Mouse (Mus musculus) forebrain, embryonic 11.5 days (tissue): Measurements from ENCODE around the gene Olfr983. TPM values are rescaled to one million over a fixed set of nuclear protein-coding genes. Genes with fewer than 3 reads are reported as not detected.

Experiments used
- ATAC-seq: fragments of 200-750 bp; cut with Nextera tagmentation; replicated peaks from 2 replicates; pipeline ENCODE4 v1.8.0; 2017; ENCODE audit warnings: moderate TSS enrichment; ENCODE audit not compliant: low FRiP score
- DNase-seq: peaks from one replicate; pipeline ENCODE4 v3.0.0-alpha.2; 2017; ENCODE audit warnings: low spot score
- H3K27ac ChIP-seq: fragments of 300-500 bp; sonication (generic); 2 replicates; pipeline ENCODE4 v1.5.1; 2014; ENCODE audit warnings: low read depth, low read length
- H3K27me3 ChIP-seq: fragments of 300-500 bp; sonication (generic); 2 replicates; pipeline ENCODE4 v1.6.1; 2014; ENCODE audit warnings: mild to moderate bottlenecking, low read length, mixed read lengths; ENCODE audit not compliant: control insufficient read depth, insufficient read depth
- H3K36me3 ChIP-seq: fragments of 300-500 bp; sonication (generic); 2 replicates; pipeline ENCODE4 v1.6.1; 2014; ENCODE audit warnings: mild to moderate bottlenecking, low read length, moderate library complexity, mixed read lengths; ENCODE audit not compliant: control insufficient read depth, insufficient read depth
- H3K4me1 ChIP-seq: fragments of 300-500 bp; sonication (generic); replicated peaks from 2 replicates; pipeline ENCODE4 v1.6.1; 2014; ENCODE audit warnings: low read length, mixed read lengths; ENCODE audit not compliant: control insufficient read depth, insufficient read depth
- H3K4me2 ChIP-seq: fragments of 300-500 bp; sonication (generic); 2 replicates; pipeline ENCODE4 v1.6.1; 2014; ENCODE audit warnings: low read depth, mild to moderate bottlenecking, low read length, moderate library complexity, mixed read lengths; ENCODE audit not compliant: severe bottlenecking
- H3K4me3 ChIP-seq: fragments of 300-500 bp; sonication (generic); 2 replicates; pipeline ENCODE4 v1.5.1; 2014; ENCODE audit warnings: low read depth, low read length
- H3K9ac ChIP-seq: fragments of 300-500 bp; sonication (generic); 2 replicates; pipeline ENCODE4 v1.6.1; 2014; ENCODE audit warnings: low read length
- H3K9me3 ChIP-seq: fragments of 300-500 bp; sonication (generic); 2 replicates; pipeline ENCODE4 v1.6.1; 2016; ENCODE audit warnings: low read length, mixed read lengths; ENCODE audit not compliant: control insufficient read depth
- WGBS: fragments of 180-500 bp; shearing (Covaris S2); extraction: QIAGEN DNeasy Blood & Tissue Kit; methylation state at CpG from one replicate; pipeline ENCODE4 v1.1.7; 2014; 5-methylcytosine and 5-hydroxymethylcytosine counted together
- polyA plus RNA-seq: library from polyadenylated mRNA; unstranded; fragments of >200 nt; fragmentation: Nextera tagmentation; extraction: Ambion mirVana; gene quantifications from 2 replicates; pipeline ENCODE4 v1.2.1, GENCODE M21; 2014

Gene Olfr983
- polyA plus RNA-seq = not detected in 2 replicates

DNA sequence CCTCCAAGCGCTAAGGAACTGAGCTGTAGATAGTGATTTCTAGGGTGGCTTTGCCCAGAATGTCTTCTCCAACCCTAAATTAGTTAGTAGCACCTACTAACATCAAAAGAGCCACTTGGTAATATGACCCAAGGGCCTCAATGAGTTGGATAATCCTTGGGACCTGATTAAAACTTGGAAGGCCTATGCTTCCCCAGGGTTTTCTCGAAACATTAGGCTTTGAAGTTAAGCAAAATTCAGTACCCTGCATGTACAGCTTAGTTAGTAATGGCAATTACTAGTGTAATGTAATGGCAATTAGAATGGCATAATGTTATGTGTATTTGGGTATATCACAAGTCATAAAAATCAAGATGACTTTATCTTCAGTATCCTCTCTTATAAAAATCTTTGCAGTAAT is at the start of gene Olfr983:
Gene Olfr983, minus strand, starts transcription at position 101 of the 400 bp plus-strand sequence.
- no peaks in the 10 kb centered on the region for H3K9me3 ChIP-seq
- H3K4me2 ChIP-seq = no peak within 1 kb of the TSS
- no peaks in the 10 kb centered on the region for H3K4me1 ChIP-seq
- no peak within 1 kb of the TSS for H3K9ac ChIP-seq
- ATAC-seq (no peak), DNase-seq (no peak)
- whole genome bisulfite sequencing = 89% methylated on average over 2 of the region's 2 CpGs
- H3K36me3 ChIP-seq = no peaks in the 10 kb centered on the region
- no peak within 1 kb of the TSS for H3K27ac ChIP-seq
- H3K27me3 ChIP-seq = no peaks in the 10 kb centered on the region
- H3K4me3 ChIP-seq = no peak within 1 kb of the TSS

DNA sequence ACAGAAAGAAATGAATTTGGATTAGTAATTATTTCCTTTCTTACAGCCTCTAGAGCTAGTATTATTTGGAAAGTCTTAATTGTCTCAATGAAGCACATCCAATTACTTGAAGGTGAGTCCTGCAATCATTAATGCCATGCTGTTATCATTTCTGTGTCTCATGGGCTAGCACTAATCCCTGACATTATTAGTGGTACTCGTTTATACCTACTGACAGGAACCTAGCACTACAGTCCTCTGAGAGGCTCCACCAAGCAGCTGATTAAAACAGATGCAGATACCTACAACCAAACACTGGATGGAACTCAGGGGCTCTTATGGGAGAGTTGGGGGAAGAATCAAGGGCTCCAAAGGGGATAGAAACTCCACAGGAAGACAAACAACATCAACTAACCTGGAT is 48.1 kb upstream of the Olfr983 start:
- H3K27me3 ChIP-seq = no peaks in the 10 kb centered on the region
- no peak overlapping the region for H3K4me2 ChIP-seq
- 48% methylated on average over 1 of the region's 1 CpGs for WGBS

DNA sequence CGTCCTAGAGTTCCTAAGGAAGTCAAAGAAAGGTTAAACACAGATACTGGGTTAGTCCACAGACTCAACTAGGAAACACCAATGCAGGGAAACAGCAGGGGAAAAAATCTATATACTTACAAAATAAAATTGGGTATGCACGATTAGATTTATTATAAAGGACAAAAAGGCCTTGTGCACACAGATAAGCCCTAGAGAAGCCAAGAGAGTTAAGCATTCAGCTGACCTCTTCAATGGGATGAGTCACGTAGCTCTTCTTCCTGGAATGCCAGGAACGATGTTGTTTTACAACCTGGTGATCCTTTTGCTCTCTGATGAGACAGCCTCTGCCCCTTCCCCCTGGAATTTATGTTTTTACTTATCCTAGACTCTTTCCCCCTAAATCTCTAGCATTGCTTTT is 46.1 kb upstream of the Olfr983 start:
- no peak overlapping the region for H3K9ac ChIP-seq
- H3K4me1 ChIP-seq = no peaks in the 10 kb centered on the region
- no peaks in the 10 kb centered on the region for H3K36me3 ChIP-seq
- no peak overlapping the region for H3K4me3 ChIP-seq
- ATAC-seq (no peak), DNase-seq (no peak)
- no peak overlapping the region for H3K27ac ChIP-seq
- no peak overlapping the region for H3K4me2 ChIP-seq
- H3K9me3 ChIP-seq = no peaks in the 10 kb centered on the region
- no peaks in the 10 kb centered on the region for H3K27me3 ChIP-seq
- WGBS = 72% methylated on average over 4 of the region's 4 CpGs

More for the DNA sequence above, 48.1 kb upstream of the Olfr983 start:
- ATAC-seq (no peak), DNase-seq (no peak)
- no peak overlapping the region for H3K9ac ChIP-seq
- no peak overlapping the region for H3K4me3 ChIP-seq
- H3K36me3 ChIP-seq = no peaks in the 10 kb centered on the region
- no peaks in the 10 kb centered on the region for H3K4me1 ChIP-seq
- no peak overlapping the region for H3K27ac ChIP-seq
- H3K9me3 ChIP-seq = no peaks in the 10 kb centered on the region

DNA sequence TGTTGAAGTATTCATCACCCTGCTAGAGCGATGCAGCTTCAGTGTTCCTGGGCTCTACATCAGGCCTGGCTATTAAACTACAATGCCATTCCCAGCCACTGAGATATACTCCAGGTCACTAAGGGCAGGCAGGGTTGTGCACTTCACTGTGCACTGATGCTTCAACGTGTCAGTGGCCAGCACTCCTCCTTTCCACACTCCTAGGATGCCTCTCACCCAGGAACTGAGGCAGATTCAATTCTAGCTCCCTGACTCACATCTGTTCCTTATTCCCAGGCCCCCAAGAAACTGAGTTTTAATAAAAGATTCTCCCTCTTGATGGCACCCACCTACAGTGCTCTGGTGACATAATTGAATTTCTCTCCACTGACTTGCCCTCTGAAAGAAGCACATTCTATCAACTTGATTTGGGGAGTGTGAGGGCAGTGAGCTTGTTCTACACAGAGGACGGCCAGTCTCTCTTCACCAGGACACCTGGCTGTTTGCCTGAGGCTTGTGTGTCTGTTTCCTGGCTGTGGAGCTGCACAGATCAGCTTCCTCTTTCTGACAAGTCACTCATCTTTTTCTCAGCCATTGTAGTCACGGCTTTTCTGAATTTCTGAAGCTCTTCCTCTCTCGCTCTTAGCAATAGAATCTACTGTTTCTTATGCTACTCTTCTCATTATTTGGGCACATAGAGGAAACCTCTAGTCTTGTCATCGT is 43.7 kb upstream of the Olfr983 start:
- no peaks in the 10 kb centered on the region for H3K27me3 ChIP-seq
- no peak overlapping the region for H3K4me2 ChIP-seq
- no peak for DNase-seq
- H3K4me1 ChIP-seq = no peaks in the 10 kb centered on the region
- H3K9ac ChIP-seq = no peak overlapping the region
- H3K4me3 ChIP-seq = no peak overlapping the region
- 81% methylated on average over 6 of the region's 6 CpGs for WGBS
- no peaks in the 10 kb centered on the region for H3K36me3 ChIP-seq
- ATAC-seq = no peak
- no peak overlapping the region for H3K27ac ChIP-seq
- H3K9me3 ChIP-seq = no peaks in the 10 kb centered on the region

DNA sequence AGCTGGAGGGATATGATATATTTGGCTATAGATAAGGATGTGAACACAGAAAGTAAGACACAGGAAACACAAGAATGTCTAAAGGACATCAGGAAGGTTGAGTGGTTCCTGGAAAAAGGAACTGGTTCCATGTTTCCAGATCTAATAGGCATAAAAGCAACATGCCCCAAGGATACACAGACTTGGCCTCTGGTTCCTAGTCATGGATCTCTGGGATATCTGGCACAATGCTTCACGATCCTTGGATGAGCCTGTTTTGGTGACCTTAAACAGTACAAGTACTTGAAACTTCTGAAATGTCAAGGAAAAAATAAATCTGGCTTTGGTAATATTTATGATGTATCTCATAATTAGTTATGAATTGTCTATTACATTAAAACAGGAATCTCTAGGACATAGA is 37.2 kb upstream of the Olfr983 start:
- no peak for DNase-seq
- no peaks in the 10 kb centered on the region for H3K4me1 ChIP-seq
- H3K36me3 ChIP-seq = no peaks in the 10 kb centered on the region
- no peak overlapping the region for H3K4me2 ChIP-seq
- no peaks in the 10 kb centered on the region for H3K9me3 ChIP-seq
- WGBS = 95% methylated on average over 1 of the region's 1 CpGs
- H3K4me3 ChIP-seq = no peak overlapping the region
- ATAC-seq = no peak
- H3K27me3 ChIP-seq = no peaks in the 10 kb centered on the region
- no peak overlapping the region for H3K27ac ChIP-seq
- no peak overlapping the region for H3K9ac ChIP-seq

DNA sequence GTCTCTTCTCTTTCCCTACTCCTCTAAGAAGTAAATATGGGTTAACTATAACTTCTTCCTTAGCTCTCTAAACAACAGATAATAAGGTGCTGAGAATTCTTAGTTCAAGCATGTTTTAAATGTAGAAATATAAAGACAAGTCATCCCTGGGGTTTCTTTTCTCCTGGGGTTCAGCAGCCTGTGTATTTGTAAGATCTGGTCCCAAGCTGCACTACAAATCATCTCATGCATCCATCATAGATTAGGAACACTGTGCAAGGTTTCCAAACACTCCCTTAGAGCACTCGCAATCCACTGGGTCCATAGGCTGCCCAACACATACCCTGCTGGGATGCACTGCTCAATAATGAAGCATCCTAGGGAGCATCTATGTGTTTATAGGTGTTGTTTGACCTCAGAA is 36.7 kb upstream of the Olfr983 start, which contains the start of gene Olfr985:
Gene Olfr985, minus strand, starts transcription at position 101 of the 400 bp plus-strand sequence.
- Histone ChIP-seq H3K9ac (no peak within 1 kb of the TSS), H3K27me3 (no peaks in the 10 kb centered on the region), H3K4me3 (no peak within 1 kb of the TSS), H3K27ac (no peak within 1 kb of the TSS), H3K4me2 (no peak within 1 kb of the TSS), H3K4me1 (no peaks in the 10 kb centered on the region), H3K36me3 (no peaks in the 10 kb centered on the region), H3K9me3 (no peaks in the 10 kb centered on the region)
- DNase-seq (no peak), ATAC-seq (no peak)
- 88% methylated on average over 1 of the region's 1 CpGs for WGBS

DNA sequence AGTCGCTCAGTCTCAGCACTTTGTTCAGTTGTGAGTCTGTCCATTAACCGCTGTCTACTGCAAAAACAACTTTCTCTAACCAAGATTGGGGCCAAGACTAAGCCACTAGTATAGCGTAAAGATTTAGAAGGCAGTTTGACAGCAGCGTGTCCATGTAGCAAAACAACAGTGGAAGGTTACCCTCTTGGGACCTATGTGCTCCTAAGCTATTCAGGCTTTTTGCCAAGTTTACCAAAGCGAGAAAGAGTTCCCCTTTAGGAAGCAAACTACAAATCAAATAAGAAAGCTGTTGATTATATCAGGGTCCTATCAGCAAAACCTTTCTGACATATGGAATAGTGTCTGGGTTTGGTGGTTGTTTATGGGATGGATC is 23.9 kb upstream of the Olfr983 start:
- no peak overlapping the region for H3K27ac ChIP-seq
- no peak overlapping the region for H3K4me2 ChIP-seq
- no peak for ATAC-seq
- no peaks in the 10 kb centered on the region for H3K9me3 ChIP-seq
- no peaks in the 10 kb centered on the region for H3K4me1 ChIP-seq
- no peak overlapping the region for H3K4me3 ChIP-seq
- no peaks in the 10 kb centered on the region for H3K36me3 ChIP-seq
- H3K27me3 ChIP-seq = no peaks in the 10 kb centered on the region
- no peak for DNase-seq
- H3K9ac ChIP-seq = no peak overlapping the region
- 87% methylated on average over 5 of the region's 5 CpGs for WGBS

DNA sequence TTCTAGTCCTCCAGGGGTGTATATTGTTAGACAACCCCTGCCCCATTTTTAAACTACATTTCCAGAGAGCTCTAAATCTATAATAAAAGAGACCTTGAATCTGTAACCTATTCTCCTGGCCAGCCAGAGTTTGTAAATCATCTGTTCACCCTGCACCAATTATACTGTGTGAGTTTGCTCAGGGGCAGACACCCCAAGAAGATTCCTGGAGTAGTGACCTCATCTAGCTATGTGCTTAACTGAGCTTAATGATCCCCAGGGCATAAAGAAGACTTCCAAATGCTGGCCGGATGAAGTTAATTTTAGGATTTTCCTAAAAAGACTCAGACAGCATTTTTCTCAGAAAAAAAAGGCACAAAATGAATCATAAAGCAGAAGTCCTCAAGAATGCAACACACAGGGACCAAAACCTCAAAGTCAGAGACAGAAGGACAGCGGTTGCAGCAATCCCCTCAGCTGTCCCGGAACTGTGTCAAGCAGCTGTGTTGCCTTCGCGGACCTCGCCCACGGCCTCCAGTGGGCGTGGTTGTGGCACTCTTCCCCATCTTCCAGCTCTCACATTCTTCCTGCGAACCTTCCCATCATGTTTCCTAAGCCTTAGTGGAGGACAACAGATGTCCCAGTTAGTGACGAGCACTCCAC is 23.4 kb upstream of the Olfr983 start:
- no peak overlapping the region for H3K27ac ChIP-seq
- H3K27me3 ChIP-seq = no peaks in the 10 kb centered on the region
- WGBS = 84% methylated on average over 10 of the region's 10 CpGs
- no peaks in the 10 kb centered on the region for H3K36me3 ChIP-seq
- no peak overlapping the region for H3K4me3 ChIP-seq
- H3K4me2 ChIP-seq = no peak overlapping the region
- no peak overlapping the region for H3K9ac ChIP-seq
- H3K4me1 ChIP-seq = no peaks in the 10 kb centered on the region
- ATAC-seq (no peak), DNase-seq (no peak)
- H3K9me3 ChIP-seq = no peaks in the 10 kb centered on the region

DNA sequence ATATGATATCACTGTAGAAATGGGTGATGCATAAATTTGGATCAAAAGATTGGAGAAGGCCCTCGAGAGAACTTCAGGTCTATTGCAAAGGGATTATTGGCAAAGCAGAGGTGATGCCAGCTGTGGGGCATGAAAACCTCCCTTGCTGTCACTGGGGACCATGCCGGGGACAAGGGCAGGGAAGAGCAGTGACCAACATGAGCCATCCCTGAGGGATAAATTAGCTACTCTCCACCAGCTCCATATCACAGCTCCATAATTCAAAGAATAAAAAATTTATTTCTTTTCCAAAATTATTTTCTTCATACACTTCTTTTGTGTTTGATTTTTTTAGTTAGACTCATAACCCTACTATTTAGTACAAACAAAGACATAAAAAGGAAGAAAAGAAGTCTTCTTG is 20.7 kb upstream of the Olfr983 start, which contains the start of gene Olfr984:
Gene Olfr984, minus strand, starts transcription at position 101 of the 400 bp plus-strand sequence.
- H3K4me2 ChIP-seq = no peak within 1 kb of the TSS

More for the DNA sequence above, 20.7 kb upstream of the Olfr983 start, which contains the start of gene Olfr984:
- ATAC-seq (no peak), DNase-seq (no peak)
- Histone ChIP-seq H3K36me3 (no peaks in the 10 kb centered on the region), H3K9me3 (no peaks in the 10 kb centered on the region), H3K27me3 (no peaks in the 10 kb centered on the region), H3K4me1 (no peaks in the 10 kb centered on the region), H3K27ac (no peak within 1 kb of the TSS), H3K4me3 (no peak within 1 kb of the TSS), H3K9ac (no peak within 1 kb of the TSS)
- WGBS = 83% methylated on average over 2 of the region's 2 CpGs
